Mouse (Mus musculus) kidney, adult 2 months (tissue): ENCODE data around the gene Ccdc88c.

Experiments
- CTCF ChIP-seq: fragments of 200-500 bp; conservative IDR thresholded peaks from 2 replicates; pipeline ENCODE4 v1.5.1; 2011; ENCODE audit warnings: low read depth, mild to moderate bottlenecking, control low read depth, low read length, moderate library complexity, mixed read lengths; ENCODE audit not compliant: insufficient read depth, insufficient read length
- POLR2A ChIP-seq: fragments of 200-500 bp; IDR thresholded peaks from one replicate; pipeline ENCODE4 v1.6.1; 2011; ENCODE audit warnings: low read depth, low read length, control low read depth

GRCm38 (mm10) chr12:100909765-100910164 lies 119.1 kb downstream of the Ccdc88c start:
- no peak for TF ChIP-seq CTCF
- no peak for TF ChIP-seq POLR2A
